Mouse (Mus musculus) C2C12 (cell line): ENCODE measurements around the gene Lmx1a.

ENCODE experiments used
- CEBPB ChIP-seq: IDR thresholded peaks from one replicate; pipeline ENCODE4 v1.6.1; 2011; ENCODE audit warnings: low read depth, mild to moderate bottlenecking, control low read depth, moderate library complexity
- CTCF ChIP-seq: IDR thresholded peaks from one replicate; pipeline ENCODE4 v1.5.1; 2011; ENCODE audit not compliant: control insufficient read depth, insufficient read depth, insufficient read length
- FOSL1 ChIP-seq: IDR thresholded peaks from one replicate; pipeline ENCODE4 v1.8.0; 2011; ENCODE audit warnings: mild to moderate bottlenecking, low read length; ENCODE audit not compliant: poor library complexity, insufficient read depth, severe bottlenecking
- MAX ChIP-seq: IDR thresholded peaks from one replicate; pipeline ENCODE4 v1.6.1; 2011; ENCODE audit warnings: mild to moderate bottlenecking, control low read depth
- MYOD1 ChIP-seq: IDR thresholded peaks from one replicate; pipeline ENCODE4 v1.6.1; 2011; ENCODE audit warnings: low read depth; ENCODE audit not compliant: control insufficient read depth, insufficient read length
- MYOG ChIP-seq: IDR thresholded peaks from one replicate; pipeline ENCODE4 v1.6.1; 2011; ENCODE audit not compliant: control insufficient read depth, insufficient read length; ENCODE audit errors: extremely low read depth
- USF1 ChIP-seq: IDR thresholded peaks from one replicate; pipeline ENCODE4 v1.6.1; 2011; ENCODE audit warnings: low read depth, mild to moderate bottlenecking, control low read depth, moderate library complexity

DNA sequence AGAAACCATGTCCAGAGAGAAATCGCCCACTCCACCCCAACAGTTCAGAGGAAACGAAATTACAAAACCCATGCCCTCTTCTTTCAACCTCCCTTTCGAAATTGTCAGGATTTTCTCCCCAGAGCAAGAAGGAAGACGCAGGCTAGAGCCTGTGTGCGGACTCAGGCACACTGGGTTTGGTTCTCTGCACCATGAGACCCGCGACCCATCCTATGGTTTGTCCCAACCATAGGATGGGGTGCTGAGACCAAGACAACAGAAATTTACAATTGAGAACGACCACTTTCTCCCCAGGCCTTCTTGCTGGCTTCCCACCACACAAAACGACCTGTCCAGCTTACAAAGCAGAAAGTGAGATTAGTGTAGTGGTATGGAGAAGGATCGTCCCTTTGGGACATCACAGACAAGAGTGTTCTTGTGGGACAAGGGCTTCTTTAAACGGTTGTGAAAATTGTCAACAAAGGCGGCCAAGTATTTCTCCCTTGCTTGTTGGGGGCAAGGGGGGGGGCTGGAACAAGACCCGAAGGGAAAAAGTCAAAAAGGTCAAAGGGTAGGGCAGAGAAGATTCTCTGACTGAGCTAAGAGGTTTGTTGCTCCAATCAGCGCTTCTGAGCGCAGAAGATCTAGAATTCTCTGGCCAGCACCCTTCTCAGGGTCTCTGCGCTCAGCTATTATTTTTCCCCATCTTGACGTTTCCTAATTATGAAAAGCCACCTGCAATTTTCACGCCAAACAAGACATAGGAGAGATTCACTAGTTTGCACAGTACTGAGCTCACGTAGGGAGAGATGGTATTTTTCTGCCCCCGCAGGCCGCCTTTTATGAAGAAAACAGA lies 1.9 kb downstream of the Lmx1a start:
- TF ChIP-seq CTCF (no peak), CEBPB (no peak), USF1 (no peak), MAX (no peak), MYOD1 (no peak), FOSL1 (no peak), MYOG (no peak)
